Comparison of ENCODE assay signal across 9 mouse cellular contexts in the genomic region with DNA sequence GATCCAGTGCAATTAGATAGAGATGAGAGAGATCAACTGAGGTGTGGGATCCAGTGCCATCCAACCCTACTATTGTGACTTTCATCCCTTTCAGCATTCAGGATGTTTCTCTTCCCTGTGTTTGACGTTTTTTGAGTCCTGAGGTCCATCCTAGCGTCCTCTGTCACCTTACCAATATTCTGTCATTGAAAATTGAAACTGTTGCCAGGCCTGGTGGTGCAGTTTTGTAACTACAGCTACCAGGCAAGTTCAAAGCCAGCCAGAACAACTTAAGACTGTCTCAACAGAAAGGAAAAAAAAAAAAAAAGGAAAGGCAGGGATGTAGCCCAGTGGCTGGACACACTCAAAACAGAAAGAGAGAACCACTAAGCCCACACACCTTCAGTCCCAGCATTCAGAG. TPM values are rescaled to one million over a fixed set of nuclear protein-coding genes. Genes with fewer than 3 reads are reported as not detected.
A peak's percentile ranks its signal among the peaks of the same experiment; 100 is the strongest.
DNase-seq lines count a peak whose midpoint lies in the region; ATAC-seq lines count a peak whose summit lies in the region.
"Had no signal": no experiment of that assay in that cellular context is flagged by ENCODE, and none has a peak within 500 bp of the region (broad histone marks: within the 10 kb centered on the region; RNA-seq: fewer than 3 reads in every experiment).

No protein-coding gene starts in this region.

- H3K9me3 ChIP-seq in heart, embryonic 11.5 days (replicated peaks; ENCODE audit: control insufficient read depth, low read length): no peaks in the 10 kb centered on the region
- no peaks in the 10 kb centered on the region for H3K9me3 ChIP-seq in embryonic facial prominence, embryonic 14.5 days (ENCODE audit: control insufficient read depth, low read length)
- H3K9me3 ChIP-seq in liver, embryonic 15.5 days (replicated peaks): no peaks in the 10 kb centered on the region

- H3K36me3 ChIP-seq in heart, embryonic 11.5 days (ENCODE audit: control insufficient read depth, insufficient read depth, low read length): peaks cover 8% of the 10 kb centered on the region
- H3K36me3 ChIP-seq in embryonic facial prominence, embryonic 14.5 days (ENCODE audit: control insufficient read depth, insufficient read depth, low read length): peaks cover 16% of the 10 kb centered on the region
- peaks cover 19% of the 10 kb centered on the region for H3K36me3 ChIP-seq in liver, embryonic 15.5 days (replicated peaks)

- H3K27ac ChIP-seq in heart, embryonic 11.5 days (ENCODE audit: low read depth, low read length): peak overlapping the region; percentile 97
- no peak overlapping the region for H3K27ac ChIP-seq in embryonic facial prominence, embryonic 14.5 days (replicated peaks; ENCODE audit: low read depth, low read length)
- H3K27ac ChIP-seq in liver, embryonic 15.5 days (replicated peaks): peak overlapping the region; percentile 94

- H3K9ac ChIP-seq in heart, embryonic 11.5 days (ENCODE audit: low read depth, low read length): peak overlapping the region; percentile 98
- peak overlapping the region; percentile 84 for H3K9ac ChIP-seq in embryonic facial prominence, embryonic 14.5 days (ENCODE audit: low read depth, low read length)
- peak overlapping the region; percentile 90 for H3K9ac ChIP-seq in liver, embryonic 15.5 days

- intact Hi-C loops in heart, postnatal 14 days (cut with DNase I): loop anchor here (5.0 kb wide), 1 partner anchor 37 kb away; no protein-coding TSS in a partner anchor
- intact Hi-C loops in left cerebral cortex, postnatal 36 days (cut with DNase I): no loop called here

- peak overlapping the region; percentile 94 for H3K4me3 ChIP-seq in heart, embryonic 11.5 days (ENCODE audit: low read depth, low read length)
- H3K4me3 ChIP-seq in embryonic facial prominence, embryonic 14.5 days (ENCODE audit: low read depth, low read length): peak overlapping the region; percentile 76
- peak overlapping the region; percentile 93 for H3K4me3 ChIP-seq in liver, embryonic 15.5 days (replicated peaks)

- no peak for DNase-seq in heart, postnatal 14 days
- DNase-seq in A20 (ENCODE audit: low read depth, low spot score): peak; percentile 46
- no peak for DNase-seq in embryonic facial prominence, embryonic 14.5 days (ENCODE audit: low spot score)
- DNase-seq in thymus, postnatal 4 days: no peak
- no peak for DNase-seq in left cerebral cortex, postnatal 36 days (ENCODE audit: low spot score in 2 of 2)
- no peak for DNase-seq in thymus, postnatal 0 days (ENCODE audit: low spot score)
- DNase-seq: gastrocnemius, postnatal 14 days had no signal

- no peak for ATAC-seq in heart, embryonic 11.5 days (replicated peaks; ENCODE audit: insufficient number of reproducible peaks, low FRiP score, low TSS enrichment)
- no peak for ATAC-seq in embryonic facial prominence, embryonic 14.5 days (ENCODE audit: low read depth)
- no peak for ATAC-seq in liver, embryonic 15.5 days (ENCODE audit: insufficient read depth)

- no peaks in the 10 kb centered on the region for H3K27me3 ChIP-seq in heart, embryonic 11.5 days (ENCODE audit: control insufficient read depth, insufficient read depth, low read length)
- no peaks in the 10 kb centered on the region for H3K27me3 ChIP-seq in embryonic facial prominence, embryonic 14.5 days (replicated peaks; ENCODE audit: control insufficient read depth, insufficient read depth, low read length)
- H3K27me3 ChIP-seq in liver, embryonic 15.5 days: no peaks in the 10 kb centered on the region

- WGBS in heart, embryonic 11.5 days (ENCODE audit: insufficient replicate concordance): 74% methylated on average over 2 of the region's 2 CpGs
- 81% methylated on average over 2 of the region's 2 CpGs for WGBS in embryonic facial prominence, embryonic 14.5 days
- WGBS in liver, embryonic 15.5 days (ENCODE audit: insufficient replicate concordance): 53% methylated on average over 2 of the region's 2 CpGs

- H3K4me2 ChIP-seq in heart, embryonic 11.5 days: peak overlapping the region; percentile 87
- H3K4me2 ChIP-seq in embryonic facial prominence, embryonic 14.5 days (ENCODE audit: low read depth, low read length): peak overlapping the region; percentile 90
- peak overlapping the region; percentile 90 for H3K4me2 ChIP-seq in liver, embryonic 15.5 days

- peaks cover 41% of the 10 kb centered on the region for H3K4me1 ChIP-seq in heart, embryonic 11.5 days (ENCODE audit: control insufficient read depth, insufficient read depth, low read length)
- H3K4me1 ChIP-seq in embryonic facial prominence, embryonic 14.5 days (ENCODE audit: control insufficient read depth, insufficient read depth, low read length): peaks cover 26% of the 10 kb centered on the region
- peaks cover 79% of the 10 kb centered on the region for H3K4me1 ChIP-seq in liver, embryonic 15.5 days (replicated peaks)

RNA-seq across cellular contexts. Expression of gene Myl6, which starts 1.3 kb away (rescaled TPM):
- 1,242 and 1,345 TPM in 2 replicates for polyA plus RNA-seq in heart, embryonic 11.5 days (2014; fragmentation: Nextera tagmentation; extraction: Ambion mirVana)
- total RNA-seq in heart, postnatal 14 days (2021): 100 to 1,000 TPM; 357 to 392 TPM
- polyA plus RNA-seq in embryonic facial prominence, embryonic 14.5 days (2014; fragmentation: Nextera tagmentation; extraction: Ambion mirVana): 1,095 and 1,174 TPM in 2 replicates
- 483 and 484 TPM in 2 replicates for polyA plus RNA-seq in liver, embryonic 15.5 days (2015; fragmentation: Nextera tagmentation; extraction: Ambion mirVana)
- total RNA-seq in left cerebral cortex, postnatal 36 days (2021): 100 to 1,000 TPM; 547 to 629 TPM
- polyA plus RNA-seq in thymus, postnatal 0 days (2015; fragmentation: Nextera tagmentation; extraction: Ambion mirVana): 963 and 1,020 TPM in 2 replicates

RNA-seq across cellular contexts. Expression of gene Myl6b, which starts 3.2 kb away (rescaled TPM):
- polyA plus RNA-seq in heart, embryonic 11.5 days (2014; fragmentation: Nextera tagmentation; extraction: Ambion mirVana): 3.3 and 5.4 TPM in 2 replicates
- total RNA-seq in heart, postnatal 14 days (2021): 1 to 10 TPM; 3.3 to 4.3 TPM
- polyA plus RNA-seq in embryonic facial prominence, embryonic 14.5 days (2014; fragmentation: Nextera tagmentation; extraction: Ambion mirVana): 5.6 and 6.8 TPM in 2 replicates
- 1.4 and 1.7 TPM in 2 replicates for polyA plus RNA-seq in liver, embryonic 15.5 days (2015; fragmentation: Nextera tagmentation; extraction: Ambion mirVana)
- 10 to 100 TPM; 26.3 to 27.0 TPM for total RNA-seq in left cerebral cortex, postnatal 36 days (2021)
- polyA plus RNA-seq in thymus, postnatal 0 days (2015; fragmentation: Nextera tagmentation; extraction: Ambion mirVana): 3.8 and 5.2 TPM in 2 replicates

RNA-seq across cellular contexts. Expression of gene Esyt1, which starts 30.4 kb away (rescaled TPM):
- polyA plus RNA-seq in heart, embryonic 11.5 days (2014; fragmentation: Nextera tagmentation; extraction: Ambion mirVana): 14.5 and 18.7 TPM in 2 replicates
- total RNA-seq in heart, postnatal 14 days (2021): 10 to 100 TPM; 22.3 to 23.6 TPM
- polyA plus RNA-seq in embryonic facial prominence, embryonic 14.5 days (2014; fragmentation: Nextera tagmentation; extraction: Ambion mirVana): 44.2 and 46.8 TPM in 2 replicates
- 11.8 and 12.6 TPM in 2 replicates for polyA plus RNA-seq in liver, embryonic 15.5 days (2015; fragmentation: Nextera tagmentation; extraction: Ambion mirVana)
- 1 to 10 TPM; 8.5 to 9.0 TPM for total RNA-seq in left cerebral cortex, postnatal 36 days (2021)
- 43.2 and 44.6 TPM in 2 replicates for polyA plus RNA-seq in thymus, postnatal 0 days (2015; fragmentation: Nextera tagmentation; extraction: Ambion mirVana)

RNA-seq across cellular contexts. Expression of gene Smarcc2, which starts 36.2 kb away (rescaled TPM):
- 70.8 and 82.8 TPM in 2 replicates for polyA plus RNA-seq in heart, embryonic 11.5 days (2014; fragmentation: Nextera tagmentation; extraction: Ambion mirVana)
- total RNA-seq in heart, postnatal 14 days (2021): 10 to 100 TPM; 76.6 to 80.5 TPM
- 84.1 and 91.4 TPM in 2 replicates for polyA plus RNA-seq in embryonic facial prominence, embryonic 14.5 days (2014; fragmentation: Nextera tagmentation; extraction: Ambion mirVana)
- polyA plus RNA-seq in liver, embryonic 15.5 days (2015; fragmentation: Nextera tagmentation; extraction: Ambion mirVana): 23.5 and 23.6 TPM in 2 replicates
- total RNA-seq in left cerebral cortex, postnatal 36 days (2021): 100 to 1,000 TPM; 238 to 245 TPM
- polyA plus RNA-seq in thymus, postnatal 0 days (2015; fragmentation: Nextera tagmentation; extraction: Ambion mirVana): 37.2 and 41.7 TPM in 2 replicates

RNA-seq across cellular contexts. Expression of gene Zc3h10, which starts 52.3 kb away (rescaled TPM):
- 7.7 and 8.0 TPM in 2 replicates for polyA plus RNA-seq in heart, embryonic 11.5 days (2014; fragmentation: Nextera tagmentation; extraction: Ambion mirVana)
- total RNA-seq in heart, postnatal 14 days (2021): 1 to 10 TPM; 7.0 to 8.4 TPM
- polyA plus RNA-seq in embryonic facial prominence, embryonic 14.5 days (2014; fragmentation: Nextera tagmentation; extraction: Ambion mirVana): 11.4 and 12.5 TPM in 2 replicates
- polyA plus RNA-seq in liver, embryonic 15.5 days (2015; fragmentation: Nextera tagmentation; extraction: Ambion mirVana): 4.9 and 5.8 TPM in 2 replicates
- total RNA-seq in left cerebral cortex, postnatal 36 days (2021): 10 to 100 TPM; 14.2 to 15.0 TPM
- 17.8 and 18.8 TPM in 2 replicates for polyA plus RNA-seq in thymus, postnatal 0 days (2015; fragmentation: Nextera tagmentation; extraction: Ambion mirVana)
